9 mouse cellular contexts compared by ENCODE assay signal in genomic region chr5:113313998-113314397, GRCm38 (mm10). TPM values are rescaled to one million over a fixed set of nuclear protein-coding genes. Genes with fewer than 3 reads are reported as not detected.
A peak's percentile ranks its signal among the peaks of the same experiment; 100 is the strongest.
DNase-seq lines count a peak whose midpoint lies in the region; ATAC-seq and TF ChIP-seq lines count a peak whose summit lies in the region.
"Had no signal": no experiment of that assay in that cellular context is flagged by ENCODE, and none has a peak within 500 bp of the region (broad histone marks: within the 10 kb centered on the region; RNA-seq: fewer than 3 reads in every experiment).

No protein-coding gene starts in this region.

- no peaks in the 10 kb centered on the region for H3K79me2 ChIP-seq in heart, adult 2 months (replicated peaks; ENCODE audit: control insufficient read depth, insufficient read depth, low read length)

- WGBS in embryonic facial prominence, embryonic 11.5 days, result 1% methylated on average over 24 of the region's 24 CpGs
- WGBS in heart, adult 2 months, result 3% methylated on average over 24 of the region's 24 CpGs
- 2% methylated on average over 24 of the region's 24 CpGs for WGBS in kidney, embryonic 14.5 days
- 2% methylated on average over 24 of the region's 24 CpGs for WGBS in limb, embryonic 11.5 days

- no peak for TF ChIP-seq EP300 in heart, adult 2 months (IDR thresholded peaks at IDR 0.05; ENCODE audit: insufficient read depth, low read depth, low read length)

- peak; percentile 84 for TF ChIP-seq CTCF in heart, adult 2 months (IDR thresholded peaks at IDR 0.05)

- H3K9ac ChIP-seq in embryonic facial prominence, embryonic 11.5 days (replicated peaks; ENCODE audit: low read length), result no peak overlapping the region
- H3K9ac ChIP-seq in heart, adult 2 months (ENCODE audit: low read depth, low read length), result no peak overlapping the region
- no peak overlapping the region for H3K9ac ChIP-seq in kidney, embryonic 14.5 days (ENCODE audit: low read depth, low read length)
- no peak overlapping the region for H3K9ac ChIP-seq in limb, embryonic 11.5 days (ENCODE audit: low read length)

- TF ChIP-seq POLR2A in heart, adult 2 months (IDR thresholded peaks at IDR 0.05; ENCODE audit: insufficient read depth, low read depth, low read length), result no peak

- H3K4me3 ChIP-seq in megakaryocyte, embryonic 14.5 days (replicated peaks), result peak overlapping the region; percentile 24
- no peak overlapping the region for H3K4me3 ChIP-seq in embryonic facial prominence, embryonic 11.5 days (ENCODE audit: low read depth, low read length)
- H3K4me3 ChIP-seq in heart, adult 2 months, result no peak overlapping the region
- H3K4me3 ChIP-seq in kidney, embryonic 14.5 days (ENCODE audit: low read length), result no peak overlapping the region
- no peak overlapping the region for H3K4me3 ChIP-seq in limb, embryonic 11.5 days (ENCODE audit: low read depth, low read length)

- peaks cover 40% of the 10 kb centered on the region for H3K27me3 ChIP-seq in megakaryocyte, embryonic 14.5 days (replicated peaks)
- H3K27me3 ChIP-seq in embryonic facial prominence, embryonic 11.5 days (ENCODE audit: control insufficient read depth, insufficient read depth, low read length), result peaks cover 3% of the 10 kb centered on the region; the same call in 1 of the 2 replicates
- H3K27me3 ChIP-seq in heart, adult 2 months (ENCODE audit: control insufficient read depth, insufficient read depth, low read length), result peaks cover 3% of the 10 kb centered on the region; the same call in 1 of the 2 replicates
- peaks cover 15% of the 10 kb centered on the region for H3K27me3 ChIP-seq in kidney, embryonic 14.5 days (ENCODE audit: control insufficient read depth, insufficient read depth, low read length)
- peaks cover 12% of the 10 kb centered on the region for H3K27me3 ChIP-seq in limb, embryonic 11.5 days (ENCODE audit: control insufficient read depth, insufficient read depth, low read length)

- ATAC-seq in megakaryocyte, adult 5-6 weeks (ENCODE audit: poor library complexity, severe bottlenecking), result no peak
- no peak for ATAC-seq in embryonic facial prominence, embryonic 11.5 days (replicated peaks; ENCODE audit: insufficient number of reproducible peaks, low FRiP score, low TSS enrichment, low read depth)
- ATAC-seq in kidney, embryonic 14.5 days (ENCODE audit: low FRiP score, low TSS enrichment), result peak; percentile 50; the same call in 1 of the 2 replicates
- no peak for ATAC-seq in limb, embryonic 11.5 days (ENCODE audit: insufficient number of reproducible peaks, low FRiP score, low TSS enrichment, low read depth)

- intact Hi-C loops in heart, adult 2 months (cut with DNase I), result loop anchor here (5.0 kb wide), 1 partner anchor 137 kb away; no protein-coding TSS in a partner anchor

- H3K4me1 ChIP-seq in megakaryocyte, embryonic 14.5 days, result peaks cover 10% of the 10 kb centered on the region
- H3K4me1 ChIP-seq in embryonic facial prominence, embryonic 11.5 days (ENCODE audit: control insufficient read depth, insufficient read depth, low read length), result no peaks in the 10 kb centered on the region
- no peaks in the 10 kb centered on the region for H3K4me1 ChIP-seq in heart, adult 2 months (ENCODE audit: control insufficient read depth, insufficient read depth, low read length)
- no peaks in the 10 kb centered on the region for H3K4me1 ChIP-seq in kidney, embryonic 14.5 days (ENCODE audit: control insufficient read depth, insufficient read depth, low read length)
- peaks cover 7% of the 10 kb centered on the region; the same call in 1 of the 2 replicates for H3K4me1 ChIP-seq in limb, embryonic 11.5 days (ENCODE audit: control insufficient read depth, insufficient read depth, low read length)

- DNase-seq in embryonic facial prominence, embryonic 11.5 days (ENCODE audit: low spot score), result peak; percentile 86
- peak; percentile 51 to 75 for DNase-seq in heart, adult 2 months
- peak; percentile 86 for DNase-seq in limb, embryonic 11.5 days (ENCODE audit: low spot score)
- peak; percentile 13 to 27 for DNase-seq in natural killer cell, adult 2 months (ENCODE audit: low spot score in 2 of 2)
- DNase-seq in thymus, postnatal 0 days (ENCODE audit: low spot score), result peak; percentile 27

- H3K4me2 ChIP-seq in embryonic facial prominence, embryonic 11.5 days (ENCODE audit: low read depth, low read length), result no peak overlapping the region; the same call in 1 of the 2 replicates
- H3K4me2 ChIP-seq in kidney, embryonic 14.5 days (replicated peaks; ENCODE audit: low read depth, low read length), result peak overlapping the region; percentile 8; the same call in 1 of the 2 replicates
- H3K4me2 ChIP-seq in limb, embryonic 11.5 days (ENCODE audit: low read depth, severe bottlenecking), result no peak overlapping the region

- peaks cover 32% of the 10 kb centered on the region for H3K9me3 ChIP-seq in megakaryocyte, embryonic 14.5 days
- no peaks in the 10 kb centered on the region for H3K9me3 ChIP-seq in embryonic facial prominence, embryonic 11.5 days (replicated peaks; ENCODE audit: control insufficient read depth, low read length)
- H3K9me3 ChIP-seq in kidney, embryonic 14.5 days (ENCODE audit: control insufficient read depth, low read length), result no peaks in the 10 kb centered on the region
- H3K9me3 ChIP-seq in limb, embryonic 11.5 days (ENCODE audit: control insufficient read depth, low read length), result no peaks in the 10 kb centered on the region

- no peaks in the 10 kb centered on the region for H3K36me3 ChIP-seq in megakaryocyte, embryonic 14.5 days (replicated peaks; ENCODE audit: low read length)
- H3K36me3 ChIP-seq in embryonic facial prominence, embryonic 11.5 days (replicated peaks; ENCODE audit: control insufficient read depth, insufficient read depth, low read depth, low read length), result no peaks in the 10 kb centered on the region
- H3K36me3 ChIP-seq in heart, adult 2 months (ENCODE audit: control insufficient read depth, insufficient read depth, low read length), result no peaks in the 10 kb centered on the region
- no peaks in the 10 kb centered on the region for H3K36me3 ChIP-seq in kidney, embryonic 14.5 days (ENCODE audit: control insufficient read depth, insufficient read depth, low read length)
- H3K36me3 ChIP-seq in limb, embryonic 11.5 days (ENCODE audit: control insufficient read depth, insufficient read depth, low read length), result no peaks in the 10 kb centered on the region

- H3K27ac ChIP-seq in embryonic facial prominence, embryonic 11.5 days (replicated peaks; ENCODE audit: low read depth, low read length), result no peak overlapping the region
- no peak overlapping the region for H3K27ac ChIP-seq in heart, adult 2 months
- H3K27ac ChIP-seq in kidney, embryonic 14.5 days (ENCODE audit: low read depth, low read length), result no peak overlapping the region
- no peak overlapping the region for H3K27ac ChIP-seq in limb, embryonic 11.5 days (replicated peaks; ENCODE audit: low read depth, low read length)

RNA-seq across cellular contexts. Expression of gene Sgsm1, which starts 3.4 kb away (rescaled TPM):
- polyA plus RNA-seq in megakaryocyte, embryonic 14.5 days (2012; ENCODE audit: insufficient read depth, low replicate concordance), result not detected in 2 replicates
- total RNA-seq in megakaryocyte, adult 5-6 weeks (2015), result not detected in 2 replicates
- total RNA-seq in megakaryocyte, adult 5-6 weeks (2017), result not detected in 2 replicates
- polyA plus RNA-seq in embryonic facial prominence, embryonic 11.5 days (2014; fragmentation: Nextera tagmentation; extraction: Ambion mirVana), result 6.8 and 7.4 TPM in 2 replicates
- 1 to 10 TPM in 1 of 2 experiments, under 1 TPM in 1; 0.52 to 1.2 TPM for total RNA-seq in heart, adult 2 months (2021)
- 0.43 and 0.67 TPM in 2 replicates for polyA plus RNA-seq in heart, adult 2 months (2012; rRNA removed)
- 3.9 and 5.0 TPM in 2 replicates for polyA plus RNA-seq in kidney, embryonic 14.5 days (2014; fragmentation: Nextera tagmentation; extraction: Ambion mirVana)
- 7.7 and 9.1 TPM in 2 replicates for polyA plus RNA-seq in limb, embryonic 11.5 days (2014; fragmentation: Nextera tagmentation; extraction: Ambion mirVana)
- polyA plus RNA-seq in thymus, postnatal 0 days (2015; fragmentation: Nextera tagmentation; extraction: Ambion mirVana), result 0.46 and 0.99 TPM in 2 replicates

RNA-seq across cellular contexts. Expression of gene Aym1, which starts 43.1 kb away (rescaled TPM):
- polyA plus RNA-seq in megakaryocyte, embryonic 14.5 days (2012; ENCODE audit: insufficient read depth, low replicate concordance), result not detected in 2 replicates
- total RNA-seq in megakaryocyte, adult 5-6 weeks (2015), result not detected in 2 replicates
- total RNA-seq in megakaryocyte, adult 5-6 weeks (2017), result not detected in 2 replicates
- polyA plus RNA-seq in embryonic facial prominence, embryonic 11.5 days (2014; fragmentation: Nextera tagmentation; extraction: Ambion mirVana), result not detected in 2 replicates
- total RNA-seq in heart, adult 2 months (2021), result not detected
- not detected in 2 replicates for polyA plus RNA-seq in heart, adult 2 months (2012; rRNA removed)
- polyA plus RNA-seq in kidney, embryonic 14.5 days (2014; fragmentation: Nextera tagmentation; extraction: Ambion mirVana), result not detected in 2 replicates
- not detected in 2 replicates for polyA plus RNA-seq in limb, embryonic 11.5 days (2014; fragmentation: Nextera tagmentation; extraction: Ambion mirVana)
- not detected in 2 replicates for polyA plus RNA-seq in thymus, postnatal 0 days (2015; fragmentation: Nextera tagmentation; extraction: Ambion mirVana)
- polyA plus RNA-seq: C2C12 had no signal

Comparison
In these comparisons a context has a peak if more than half of its experiments do, and no peak if none do; other contexts are left out.
1. DNase-seq: peak in every context shown above with its lines; median percentile 86 in embryonic facial prominence, embryonic 11.5 days; 86 in limb, embryonic 11.5 days; 63 in heart, adult 2 months; 27 in thymus, postnatal 0 days; 20 in natural killer cell, adult 2 months.